Mouse (Mus musculus): ENCODE results near the gene Ryr3. TPM values are rescaled to one million over a fixed set of nuclear protein-coding genes. Genes with fewer than 3 reads are reported as not detected.
"Not testable (repeated sequence)": the region's sequence is repeated elsewhere in the genome, so short reads cannot be mapped to it uniquely, and the experiment has no call there.

Gene Ryr3
- total RNA-seq, 2 experiments from 2014 or later, result 59.5 to 80.0 TPM

DNA sequence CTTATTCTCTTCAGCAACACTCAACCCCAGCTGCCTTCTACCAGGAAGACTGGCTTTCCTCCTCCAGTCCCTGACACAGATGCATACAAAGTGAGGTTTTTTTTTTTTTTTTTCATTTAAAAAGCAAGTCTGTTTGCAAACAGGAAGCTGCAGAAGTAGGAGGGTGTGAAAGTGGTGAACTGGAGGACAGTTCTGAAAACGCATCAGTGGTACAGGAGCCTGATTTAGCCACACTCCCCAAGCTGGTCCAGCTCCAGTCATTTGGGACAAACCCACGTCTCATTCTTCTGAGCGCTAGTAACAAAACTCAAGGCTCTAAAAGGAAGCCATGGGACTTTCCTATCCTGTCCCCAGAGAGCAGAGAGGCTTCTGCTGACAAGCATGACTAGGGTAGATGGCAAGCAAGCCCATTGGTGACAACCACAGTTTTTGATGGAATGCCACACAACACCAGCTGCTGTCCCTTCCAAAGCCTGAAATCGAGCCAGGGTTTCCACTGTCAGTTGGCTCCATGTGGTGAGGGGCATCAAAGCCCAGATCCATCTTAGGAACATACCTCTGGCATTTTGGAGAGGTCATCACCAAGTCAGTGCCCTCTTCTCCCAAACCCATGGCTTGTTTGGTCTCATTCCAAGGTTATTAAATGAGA lies 101.5 kb downstream of the Ryr3 start:
- DNase-seq (ENCODE audit: low spot score in 2 of 2), result peak; percentile 44 to 52

DNA sequence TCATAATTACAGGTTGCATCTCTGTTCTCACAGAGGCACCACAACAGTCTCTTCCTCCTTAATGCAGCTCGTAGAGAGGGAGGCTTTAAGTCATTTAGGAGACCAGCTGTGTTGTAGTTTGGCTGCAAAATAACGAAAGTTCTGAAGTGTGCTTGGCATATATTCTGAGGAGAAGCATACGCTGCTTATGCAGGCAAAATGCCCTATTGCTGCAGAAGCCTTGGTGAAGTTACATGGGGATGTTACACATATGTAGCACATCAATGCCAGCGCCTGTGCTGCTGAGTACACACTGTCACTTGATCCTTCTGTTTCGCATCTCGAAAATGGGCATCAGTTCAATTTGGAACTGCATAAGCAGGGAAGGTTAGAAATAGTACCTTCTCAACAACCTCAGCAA lies 112.3 kb downstream of the Ryr3 start:
- DNase-seq (ENCODE audit: low spot score in 2 of 2), result peak; percentile 37 to 62

DNA sequence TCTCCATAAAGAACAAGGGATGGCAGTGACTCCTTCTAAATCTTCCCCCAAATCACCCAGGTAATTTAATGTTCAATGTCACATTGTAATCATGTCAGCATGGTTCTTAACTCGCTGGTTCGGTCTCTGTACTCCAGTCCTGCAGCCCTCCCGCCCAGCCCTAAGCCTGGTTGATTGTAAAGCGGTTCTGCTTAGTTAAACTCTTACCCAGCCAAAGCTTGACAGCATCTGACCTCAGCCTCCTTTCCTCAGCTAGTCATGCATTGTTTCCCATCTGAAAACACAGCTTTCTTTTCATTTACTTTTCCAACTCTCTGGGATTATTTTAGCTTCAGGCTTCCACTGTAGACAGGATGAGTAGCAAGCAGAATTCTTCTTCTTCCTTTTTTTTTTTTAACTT lies 121.7 kb downstream of the Ryr3 start:
- no peak for DNase-seq (ENCODE audit: low spot score in 2 of 2)

DNA sequence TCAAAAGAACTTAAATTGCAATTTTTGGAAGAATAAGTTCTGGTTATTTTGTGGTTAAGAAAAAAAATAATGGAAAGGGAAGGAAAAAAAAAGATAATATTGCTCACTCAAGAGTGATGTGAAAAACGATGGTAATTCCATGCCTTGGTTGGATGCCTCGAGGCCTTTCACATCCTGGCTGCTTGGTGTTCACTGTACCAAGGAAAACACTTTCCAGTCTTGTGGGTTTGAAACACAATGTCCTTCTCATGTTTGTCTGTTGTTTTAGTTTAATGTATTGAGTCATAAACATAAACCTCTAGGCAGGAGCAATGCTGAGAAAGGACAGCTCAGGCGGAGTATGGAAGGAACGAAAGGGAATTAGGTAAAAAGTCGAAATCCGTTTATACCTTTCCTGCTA lies 122.8 kb downstream of the Ryr3 start:
- DNase-seq (ENCODE audit: low spot score in 2 of 2), result no peak

DNA sequence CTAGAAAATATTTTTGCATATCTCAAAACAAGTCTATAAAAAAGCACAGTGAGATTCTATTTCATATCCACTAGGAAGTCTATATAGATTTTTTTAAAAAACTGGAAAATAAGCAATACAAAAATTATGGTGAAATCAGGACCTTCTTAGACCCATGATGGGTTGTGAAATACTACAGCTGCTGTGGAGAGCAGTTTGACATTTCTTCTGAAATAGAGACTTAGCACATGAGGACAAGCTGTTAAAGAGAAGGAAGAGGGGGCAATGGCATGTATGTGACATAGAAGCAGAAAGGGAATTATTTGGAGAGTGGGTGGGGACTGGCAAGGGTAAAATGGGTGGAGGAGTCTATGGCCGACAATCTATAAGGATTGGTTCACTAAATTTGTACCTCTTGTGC lies 124.1 kb downstream of the Ryr3 start:
- DNase-seq (ENCODE audit: low spot score in 2 of 2), result no peak

DNA sequence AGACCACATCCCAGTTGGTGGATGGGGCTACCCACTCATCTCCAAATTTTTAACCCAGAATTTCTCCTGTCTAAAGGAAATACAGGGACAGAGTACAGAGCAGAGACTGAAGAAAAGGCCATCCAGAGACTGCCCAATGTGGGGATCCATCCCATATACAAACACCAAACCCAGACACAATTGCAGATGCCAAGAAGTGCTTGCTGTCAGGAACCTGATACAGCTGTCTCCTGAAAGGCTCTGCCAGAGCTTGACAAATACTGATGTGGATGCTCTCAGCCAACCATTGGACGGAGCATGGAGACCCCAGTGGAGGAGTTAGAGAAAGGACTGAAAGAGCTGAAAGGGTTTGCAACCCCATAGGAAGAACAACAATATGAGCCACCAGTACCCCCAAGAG lies 125.6 kb downstream of the Ryr3 start:
- DNase-seq (ENCODE audit: low spot score in 2 of 2), result not testable (repeated sequence)

DNA sequence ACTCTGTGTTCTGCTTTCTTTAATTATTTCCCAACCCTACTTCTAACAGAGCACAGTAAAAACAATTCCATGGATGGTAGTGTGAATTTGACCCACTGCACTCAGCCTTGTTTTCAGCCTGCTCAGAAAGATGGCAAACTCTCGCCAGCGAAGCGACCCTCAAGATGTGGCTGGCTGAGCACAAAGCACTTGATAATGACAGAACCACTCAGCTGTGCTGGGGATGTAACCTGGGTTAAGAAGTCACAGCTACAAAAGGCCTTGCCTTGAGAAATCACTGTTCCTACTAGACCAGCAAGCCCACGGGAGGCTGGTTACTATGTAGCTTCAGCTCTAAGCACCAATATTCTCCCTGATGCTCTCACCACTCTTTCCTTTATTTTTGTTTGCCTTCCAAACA lies 140.5 kb downstream of the Ryr3 start:
- no peak for DNase-seq (ENCODE audit: low spot score in 2 of 2)

DNA sequence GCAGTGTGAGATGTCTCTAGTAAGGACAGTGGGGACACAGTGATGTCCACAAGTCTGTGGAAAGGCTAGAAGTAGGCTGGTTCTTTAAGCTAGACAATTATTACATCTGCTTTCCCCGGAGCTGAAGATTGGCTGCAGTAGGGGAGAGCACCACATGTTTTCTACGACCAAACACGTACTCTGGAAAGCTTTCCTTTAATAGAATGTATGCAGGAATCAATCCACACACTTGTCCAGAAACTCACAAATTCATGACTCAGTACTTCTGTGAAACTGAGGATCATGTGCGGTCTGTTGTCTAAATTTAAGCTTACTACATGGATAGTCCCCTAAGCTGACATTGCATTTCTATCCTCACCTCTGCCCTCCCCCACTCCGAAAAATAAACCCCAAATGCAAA lies 157.5 kb downstream of the Ryr3 start:
- DNase-seq (ENCODE audit: low spot score in 2 of 2), result no peak

DNA sequence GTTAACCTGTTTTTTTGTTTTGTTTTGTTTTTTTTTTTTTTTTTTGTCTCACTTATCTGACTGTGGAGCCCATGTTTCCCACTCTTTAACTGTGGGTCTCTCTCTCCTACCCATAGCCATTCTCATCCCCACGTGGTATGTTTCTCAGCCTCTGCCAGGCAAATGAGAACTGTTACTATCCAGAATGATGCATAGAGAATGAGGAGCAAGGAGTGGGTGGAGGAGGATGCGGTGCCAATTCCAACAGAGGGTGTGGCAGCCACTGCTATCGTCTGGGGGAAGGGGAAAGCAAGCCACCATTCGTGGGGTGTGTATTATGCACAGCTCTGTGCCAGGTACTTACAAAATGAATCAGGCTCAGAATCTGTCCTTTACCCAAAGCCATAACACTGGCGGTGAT lies 158.0 kb downstream of the Ryr3 start:
- peak; percentile 26 to 76 for DNase-seq (ENCODE audit: low spot score in 2 of 2)

DNA sequence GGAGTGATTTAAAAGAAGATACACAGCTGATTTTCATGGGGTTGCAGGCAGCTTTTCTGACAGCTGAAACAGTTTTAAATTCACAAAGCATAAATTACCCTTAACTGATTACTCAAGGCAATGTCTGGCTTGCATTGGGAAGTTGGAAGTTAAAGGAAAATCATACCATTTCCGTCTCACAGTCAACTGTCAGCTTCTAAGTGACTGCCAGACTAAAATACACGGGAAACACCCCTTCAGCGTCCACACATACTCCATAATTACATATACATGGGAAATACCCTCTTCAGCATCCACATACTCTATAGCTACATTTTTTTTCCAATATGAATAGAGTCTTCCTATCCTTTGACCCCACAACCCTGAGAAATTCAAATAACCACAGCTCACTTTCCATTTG lies 158.8 kb downstream of the Ryr3 start:
- DNase-seq (ENCODE audit: low spot score in 2 of 2), result no peak

DNA sequence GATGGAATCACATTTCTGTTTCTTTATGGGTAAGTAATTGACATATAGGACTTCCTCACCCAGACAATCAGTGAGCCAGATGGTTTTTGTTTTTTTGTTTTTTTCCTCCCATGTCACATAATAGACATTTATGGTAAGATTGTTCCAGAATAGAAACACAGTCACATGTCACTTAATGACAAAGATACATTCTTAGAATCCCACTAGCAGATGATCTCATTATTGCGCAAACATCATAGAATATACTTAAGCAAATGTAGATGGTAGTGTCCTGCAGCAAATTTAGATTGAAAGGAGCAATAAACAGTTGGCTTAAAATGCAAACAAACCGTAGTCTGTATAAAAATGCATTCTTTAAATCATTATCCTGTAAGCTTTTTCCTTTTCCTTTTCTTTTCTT lies 161.3 kb downstream of the Ryr3 start:
- no peak for DNase-seq (ENCODE audit: low spot score in 2 of 2)

DNA sequence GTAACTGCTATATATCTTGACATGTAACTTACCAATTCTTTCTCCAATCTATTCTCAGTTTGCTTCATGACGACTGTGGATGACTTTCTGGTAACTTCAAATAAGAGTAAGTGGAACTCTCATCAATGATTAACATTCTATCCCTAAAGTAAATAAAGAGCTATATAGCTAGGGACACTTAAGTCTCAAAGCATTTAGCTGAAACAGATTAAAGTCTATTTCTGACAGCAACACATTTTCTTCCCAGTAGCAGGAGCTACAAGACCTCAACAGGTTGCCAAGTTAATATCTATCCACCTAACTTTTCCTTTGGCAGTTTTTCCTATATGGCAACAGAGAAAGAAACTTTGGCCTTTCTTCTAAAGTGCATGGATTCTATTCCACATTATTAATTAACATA lies 167.1 kb downstream of the Ryr3 start:
- no peak for DNase-seq (ENCODE audit: low spot score in 2 of 2)

DNA sequence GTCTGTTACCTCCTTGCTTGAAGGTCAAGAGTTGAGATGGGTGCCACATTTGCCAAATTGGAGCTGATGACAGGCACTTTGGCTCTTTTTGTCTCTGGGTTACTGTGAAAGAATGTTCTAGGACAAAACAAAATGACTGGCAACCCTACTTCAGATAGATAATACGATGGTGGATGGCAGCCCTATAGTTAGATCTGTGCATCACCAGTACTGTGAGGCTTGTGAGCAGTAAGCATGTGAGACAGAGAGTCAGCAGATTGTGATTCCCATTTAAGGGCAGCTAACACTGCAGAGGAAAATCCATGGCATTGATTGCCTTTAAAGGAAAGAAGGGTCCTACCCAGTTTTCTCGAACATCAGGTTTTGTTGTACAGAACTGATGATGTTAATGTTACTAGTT lies 180.3 kb downstream of the Ryr3 start:
- DNase-seq (ENCODE audit: low spot score in 2 of 2), result no peak

DNA sequence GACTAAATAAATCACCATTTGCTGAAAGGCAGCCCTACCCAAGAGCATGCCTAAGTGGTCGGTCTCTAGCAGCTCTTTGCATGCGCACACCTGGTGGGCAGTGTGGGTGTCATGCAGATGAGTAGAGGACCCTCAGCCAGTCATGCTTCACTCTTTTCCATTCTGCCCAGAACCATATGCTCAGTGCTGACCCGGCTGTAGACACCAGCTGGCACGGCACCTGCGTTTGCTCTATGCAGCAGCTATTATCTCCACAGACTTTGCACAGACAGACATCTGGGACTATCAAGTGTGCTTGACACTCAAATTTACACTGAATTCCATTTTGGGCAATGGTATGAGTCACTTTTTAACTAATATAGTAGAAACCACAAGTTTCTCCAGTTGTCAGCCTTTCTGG lies 186.2 kb downstream of the Ryr3 start:
- no peak for DNase-seq (ENCODE audit: low spot score in 2 of 2)

DNA sequence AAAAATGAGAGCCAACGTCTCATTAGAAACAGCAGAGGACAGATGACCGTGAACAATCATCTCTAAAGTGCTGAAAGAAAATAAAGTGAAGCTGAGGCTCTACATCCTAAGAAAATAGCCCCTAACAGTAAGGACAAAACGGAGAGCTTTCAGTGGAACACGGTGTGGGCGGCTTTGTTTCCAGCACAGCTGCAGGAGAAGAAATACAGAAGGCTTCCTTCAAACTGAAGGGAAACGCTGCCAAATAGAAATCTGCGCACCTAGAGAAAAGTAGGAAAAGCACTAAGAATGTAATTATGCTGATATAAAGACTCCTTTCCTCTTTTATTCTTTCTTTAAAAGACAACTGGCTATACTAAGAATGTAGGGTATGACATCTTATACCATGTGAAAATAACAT lies 197.0 kb downstream of the Ryr3 start:
- peak in 1 of 2 experiments; percentile 31 for DNase-seq (ENCODE audit: low spot score in 2 of 2)

DNA sequence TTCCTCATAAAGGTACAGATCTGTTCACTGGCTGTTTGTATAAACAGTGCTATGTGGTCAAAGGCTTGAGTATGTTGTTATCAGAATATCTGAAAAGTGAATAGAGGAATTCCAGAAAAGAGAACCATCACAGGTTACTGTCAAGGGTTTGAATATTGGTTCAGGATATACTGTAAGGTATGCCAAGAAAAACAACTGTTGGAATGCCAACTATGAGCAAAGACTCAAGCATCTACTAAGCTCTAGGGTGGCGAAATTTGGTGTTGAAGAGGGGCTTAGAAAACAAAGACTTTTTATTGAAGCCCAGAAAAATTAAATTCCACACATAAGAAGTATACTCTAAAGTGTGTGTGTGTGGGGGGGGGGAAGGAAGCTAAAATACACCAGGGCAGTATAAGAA lies 198.6 kb downstream of the Ryr3 start:
- no peak for DNase-seq (ENCODE audit: low spot score in 2 of 2)

DNA sequence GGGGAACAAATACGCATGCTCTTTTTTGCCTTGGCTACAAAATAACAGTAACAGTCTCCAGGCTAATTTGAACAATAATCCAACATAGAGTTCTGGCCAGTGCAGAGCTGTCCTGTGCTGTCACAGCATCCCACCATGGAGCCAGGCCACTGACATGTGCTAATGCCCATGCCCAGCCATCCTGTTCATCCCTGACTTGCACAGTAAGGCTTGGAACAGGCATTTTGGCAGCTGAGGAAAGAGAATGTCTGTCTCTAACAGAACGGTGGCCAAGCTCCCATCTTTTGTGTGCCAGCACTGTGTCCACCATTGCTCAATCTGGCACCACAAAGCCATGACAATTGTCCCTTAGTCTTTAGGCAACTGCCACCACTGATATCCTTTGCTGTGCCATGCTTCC lies 200.7 kb downstream of the Ryr3 start:
- peak; percentile 26 to 56 for DNase-seq (ENCODE audit: low spot score in 2 of 2)

DNA sequence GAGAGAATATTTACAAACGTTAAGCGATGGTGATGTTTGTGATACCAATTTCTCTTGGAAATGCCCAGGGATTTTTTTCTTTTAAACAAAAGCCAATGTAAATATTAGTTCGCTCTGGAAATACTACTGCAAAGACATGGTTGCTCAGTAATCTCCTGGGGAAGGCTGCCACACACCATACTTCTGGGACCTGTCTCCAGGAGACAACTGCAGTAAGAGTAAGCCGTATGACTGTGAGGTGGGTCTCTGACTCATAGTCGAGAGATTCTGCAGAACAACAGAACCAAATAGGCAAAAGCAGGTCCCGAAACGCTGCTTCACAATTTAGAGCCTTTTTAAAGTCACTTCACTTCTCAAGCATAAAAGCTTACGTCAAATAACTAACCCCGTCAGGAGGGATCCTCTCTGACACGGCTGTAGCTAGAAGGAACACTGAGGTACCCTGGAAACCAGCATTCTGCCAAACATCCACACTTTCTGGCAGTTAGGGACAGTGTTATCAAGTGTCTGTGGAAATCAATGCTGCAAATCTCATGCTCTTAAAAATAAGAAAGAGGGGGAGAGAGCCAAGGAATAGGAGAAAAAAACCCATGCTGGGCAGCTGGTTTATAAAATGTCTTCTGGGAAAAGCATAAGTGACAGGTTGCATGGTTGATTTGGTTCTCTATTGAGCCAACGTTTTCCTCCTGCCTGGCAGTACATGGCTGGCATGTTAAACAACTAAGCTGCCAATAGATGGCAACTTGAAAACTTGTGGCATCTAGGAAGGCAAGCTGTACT lies 207.7 kb downstream of the Ryr3 start:
- DNase-seq (ENCODE audit: low spot score in 2 of 2), result peak; percentile 25 to 63

DNA sequence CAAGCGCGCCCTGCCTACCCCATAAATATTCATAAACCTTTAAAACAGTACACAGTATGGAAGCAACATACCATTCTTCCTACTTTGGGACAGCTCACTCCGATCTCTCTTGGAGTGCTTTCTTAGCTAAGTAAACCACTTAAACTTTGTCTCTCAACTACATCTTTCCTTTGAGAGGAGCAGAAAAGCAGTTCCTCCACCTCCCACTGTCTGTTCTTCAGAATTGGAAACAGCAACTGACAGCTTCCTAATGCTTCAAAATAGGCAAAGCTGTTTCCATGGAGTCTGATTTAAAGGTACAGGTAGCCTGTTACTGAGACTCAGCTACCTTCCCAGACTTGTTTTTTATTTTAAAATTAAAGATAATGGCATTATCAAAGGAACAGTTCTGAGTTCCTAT lies 218.4 kb downstream of the Ryr3 start:
- DNase-seq (ENCODE audit: low spot score in 2 of 2), result no peak

DNA sequence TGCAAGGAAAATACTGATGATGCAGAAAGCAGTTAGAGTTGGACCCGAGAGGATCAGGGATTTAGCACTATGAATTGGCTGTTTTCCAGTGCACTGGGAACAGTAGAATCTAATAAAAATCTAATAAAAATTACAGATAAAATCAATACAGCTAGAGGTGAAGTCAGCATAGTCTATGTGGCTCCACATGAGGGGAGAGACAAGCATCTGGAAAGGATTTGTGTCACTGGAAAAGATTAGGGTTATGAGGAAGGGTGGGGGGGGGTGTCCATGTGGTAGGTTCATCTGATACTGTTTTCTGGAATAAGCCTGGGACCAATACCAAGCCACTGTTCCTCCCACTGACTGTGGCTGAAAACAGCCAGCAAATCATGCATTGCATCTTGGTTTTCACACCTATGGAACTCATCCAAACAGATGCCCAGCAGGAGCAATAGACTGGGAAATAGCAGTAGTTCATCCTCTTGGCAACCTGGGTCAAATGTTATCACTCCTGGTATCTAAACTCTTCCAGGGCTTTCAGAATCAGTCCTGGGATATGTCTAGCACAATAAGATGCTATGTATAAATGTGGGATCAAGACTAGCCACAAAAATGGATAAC lies 233.9 kb downstream of the Ryr3 start:
- no peak for DNase-seq (ENCODE audit: low spot score in 2 of 2)

DNA sequence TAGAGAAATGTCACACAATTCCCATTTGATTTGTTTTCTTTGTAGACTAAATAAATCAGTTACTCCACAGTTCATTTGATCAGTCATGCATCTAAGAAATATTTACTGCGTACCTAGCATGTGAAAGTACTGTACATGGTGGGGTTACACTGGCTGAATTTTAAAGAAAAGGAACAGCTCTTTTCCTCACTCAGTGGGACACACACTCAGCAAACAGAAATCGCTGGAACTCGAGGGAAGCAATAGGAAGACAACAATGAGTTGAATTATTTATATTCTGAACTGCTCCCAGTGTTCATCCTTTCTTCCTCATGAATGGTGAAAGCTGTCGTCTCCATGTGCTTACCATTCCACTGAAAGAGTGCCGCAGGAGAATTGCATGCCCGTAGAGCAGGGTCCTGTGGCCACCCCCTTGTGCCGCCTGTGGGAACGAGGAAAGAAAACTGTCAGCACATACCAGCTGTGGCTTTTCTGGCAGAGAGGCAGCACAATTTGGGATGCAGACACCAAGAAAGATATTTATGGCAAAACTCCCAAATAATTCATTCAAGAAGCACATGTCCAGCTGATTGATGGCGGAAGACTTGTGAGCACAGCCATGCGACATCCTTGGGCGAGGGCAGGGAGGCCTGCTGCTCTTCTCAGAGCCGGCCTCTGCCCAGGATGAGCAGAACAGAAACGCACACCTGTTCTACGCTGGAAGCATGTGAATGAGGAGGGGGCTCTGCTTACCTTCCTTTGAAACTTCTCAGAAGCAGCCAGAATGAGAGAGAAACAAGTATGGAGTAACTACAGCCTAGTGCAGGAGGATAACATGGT lies 249.9 kb downstream of the Ryr3 start:
- no peak for DNase-seq (ENCODE audit: low spot score in 2 of 2)

DNA sequence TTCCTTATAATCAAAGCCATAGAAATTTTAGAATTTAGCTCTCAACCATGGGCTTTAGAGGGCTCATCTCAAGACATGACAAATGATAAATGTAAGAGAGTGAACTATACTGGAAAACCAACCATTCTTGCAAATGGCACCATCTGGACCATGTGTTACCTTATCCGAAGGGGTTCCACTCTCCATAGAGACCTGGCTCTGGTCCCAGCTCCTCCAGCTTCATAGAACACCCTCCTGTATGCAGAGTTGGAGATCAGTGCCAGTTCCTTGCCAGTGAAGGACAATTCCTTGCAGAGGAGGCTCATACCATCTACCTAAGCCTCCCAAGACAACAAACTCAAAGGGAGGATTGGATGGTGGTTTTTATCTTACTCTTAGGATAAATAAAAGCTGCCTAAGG lies 268.0 kb downstream of the Ryr3 start:
- no peak for DNase-seq (ENCODE audit: low spot score in 2 of 2)
